Comparison of ENCODE assay signal across 9 mouse cellular contexts in genomic region chr4:151139053-151139840, GRCm38 (mm10). TPM values are rescaled to one million over a fixed set of nuclear protein-coding genes. Genes with fewer than 3 reads are reported as not detected.
DNase-seq lines count a peak whose midpoint lies in the region; ATAC-seq and TF ChIP-seq lines count a peak whose summit lies in the region.
"Had no signal": no experiment of that assay in that cellular context is flagged by ENCODE, and none has a peak within 500 bp of the region (broad histone marks: within the 10 kb centered on the region; RNA-seq: fewer than 3 reads in every experiment).

No protein-coding gene starts in this region.

- H3K4me2 ChIP-seq in hindbrain, embryonic 15.5 days: peak overlapping the region; percentile 54

- peak; percentile 94 for TF ChIP-seq CTCF in gastrocnemius, adult 2 months (IDR thresholded peaks at IDR 0.05)

- H3K27me3 ChIP-seq in hindbrain, embryonic 15.5 days: no peaks in the 10 kb centered on the region

- H3K4me3 ChIP-seq in gastrocnemius, adult 2 months: peak overlapping the region; percentile 48
- peak overlapping the region; percentile 15; the same call in 1 of the 2 replicates for H3K4me3 ChIP-seq in hindbrain, embryonic 15.5 days

- peak; percentile 40 for ATAC-seq in activated CD4-positive, CD25-positive, alpha-beta regulatory T cell, adult 4 months
- peak; percentile 13; the same call in 1 of the 2 replicates for ATAC-seq in hindbrain, embryonic 15.5 days (ENCODE audit: low FRiP score, low read depth)

- H3K9me3 ChIP-seq in hindbrain, embryonic 15.5 days: no peaks in the 10 kb centered on the region

- 3% methylated on average over 20 of the region's 20 CpGs for WGBS in hindbrain, embryonic 15.5 days

- peaks cover 44% of the 10 kb centered on the region for H3K4me1 ChIP-seq in hindbrain, embryonic 15.5 days (replicated peaks)

- H3K36me3 ChIP-seq in hindbrain, embryonic 15.5 days: peaks cover 4% of the 10 kb centered on the region

- peak overlapping the region; percentile 31 for H3K9ac ChIP-seq in hindbrain, embryonic 15.5 days

- intact Hi-C loops in gastrocnemius, adult 2 months (cut with DNase I): no loop called here

- peak overlapping the region; percentile 17; the same call in 1 of the 2 replicates for H3K27ac ChIP-seq in gastrocnemius, adult 2 months
- peak overlapping the region; percentile 96 for H3K27ac ChIP-seq in hindbrain, embryonic 15.5 days (replicated peaks)

- DNase-seq in cerebellum, postnatal 4 days (ENCODE audit: low spot score in 2 of 2): peak; percentile 78 to 94
- DNase-seq in gastrocnemius, adult 2 months: peak; percentile 87
- peak; percentile 87 to 89 for DNase-seq in layer of hippocampus, postnatal 36 days
- DNase-seq in lung, postnatal 25 days (ENCODE audit: low spot score): peak; percentile 46
- DNase-seq in right cerebral cortex, adult 2 months (ENCODE audit: low spot score in 2 of 2): peak; percentile 88
- peak; percentile 30 for DNase-seq in urinary bladder, postnatal 10 days (ENCODE audit: low spot score)

RNA-seq across cellular contexts. Expression of gene Gm13090, which starts 49.9 kb away (rescaled TPM):
- polyA plus RNA-seq in activated CD4-positive, CD25-positive, alpha-beta regulatory T cell, adult 4 months (2017; shearing (Covaris generic)): not detected
- not detected for total RNA-seq in gastrocnemius, adult 2 months (2021)
- polyA plus RNA-seq in hindbrain, embryonic 15.5 days (2015; fragmentation: Nextera tagmentation; extraction: Ambion mirVana): not detected in 2 replicates
- total RNA-seq in layer of hippocampus, postnatal 36 days (2021): not detected
- polyA plus RNA-seq: liver, embryonic 16.5 days had no signal

Comparison
In these comparisons a context has a peak if more than half of its experiments do, and no peak if none do; other contexts are left out.
1. Peak in every context shown above with its lines: DNase-seq, ATAC-seq, H3K4me3 ChIP-seq and H3K27ac ChIP-seq.
2. DNase-seq: peak in every context shown above with its lines; median percentile 88 in layer of hippocampus, postnatal 36 days; 88 in right cerebral cortex, adult 2 months; 87 in gastrocnemius, adult 2 months; 86 in cerebellum, postnatal 4 days; 46 in lung, postnatal 25 days; 30 in urinary bladder, postnatal 10 days.